Mouse (Mus musculus): ENCODE data around the gene Eri3.

GRCm38 (mm10) chr4:117657646-117658045, 107.5 kb downstream of the Eri3 start:
- TF ChIP-seq CTCF (IDR thresholded peaks at IDR 0.05; ENCODE audit: low read depth) (no peak), EP300 (optimal IDR thresholded peaks at IDR 0.05) (no peak)

Measured in stomach, postnatal 0 days (tissue).